Mouse (Mus musculus) heart, adult 18-20 months (tissue): ENCODE results near the gene Tmem54. TPM values are rescaled to one million over a fixed set of nuclear protein-coding genes. Genes with fewer than 3 reads are reported as not detected.
A peak's percentile ranks its signal among the peaks of the same experiment; 100 is the strongest.

ENCODE experiments used
- DNase-seq, 2 experiments: peaks; one replicate each; pipeline ENCODE4 v3.0.0; 2021 to 2022; ENCODE audit warnings: mixed read lengths in 1 of 2
- long read RNA-seq, 2 experiments: library from polyadenylated mRNA; stranded (forward); transcript quantifications; one replicate each; pipeline ENCODE4 v2.0.0; 2021
- total RNA-seq, 2 experiments: library from RNA; stranded (reverse); gene quantifications; 2 replicates each; pipeline ENCODE4 v1.2.3; 2021

Tmem54 gene
- total RNA-seq: not detected
- long read RNA-seq, experiment 1: 0 reads
- long read RNA-seq, experiment 2: 0 reads

- no peak for DNase-seq
These were observed at the start of gene Tmem54 for GRCm38 (mm10) chr4:129105356-129105755. Tmem54 (plus strand) TSS chr4:129105548.

GRCm38 (mm10) chr4:129055562-129055961, 49.8 kb upstream of the Tmem54 start:
- DNase-seq: no peak

- peak; percentile 96 to 97 for DNase-seq
These were observed 47.7 kb upstream of the Tmem54 start for GRCm38 (mm10) chr4:129057533-129058206.

GRCm38 (mm10) chr4:129058207-129059092, 46.9 kb upstream of the Tmem54 start, which contains the start of gene Rnf19b:
Rnf19b (plus strand) TSS chr4:129058271.
- DNase-seq: peak; percentile 40 to 57

- peak; percentile 28 to 44 for DNase-seq
These were observed 46.2 kb upstream of the Tmem54 start for GRCm38 (mm10) chr4:129059125-129059551.

GRCm38 (mm10) chr4:129059922-129060321, 45.4 kb upstream of the Tmem54 start:
- peak in 1 of 2 experiments; percentile 36 for DNase-seq

GRCm38 (mm10) chr4:129061486-129061885, 43.9 kb upstream of the Tmem54 start:
- DNase-seq: no peak

GRCm38 (mm10) chr4:129062281-129063075, 42.9 kb upstream of the Tmem54 start:
- DNase-seq: no peak

GRCm38 (mm10) chr4:129065688-129066236, 39.6 kb upstream of the Tmem54 start:
- DNase-seq: no peak

- DNase-seq: no peak
These were observed 37.5 kb upstream of the Tmem54 start for GRCm38 (mm10) chr4:129067638-129068415.

GRCm38 (mm10) chr4:129068848-129069247, 36.5 kb upstream of the Tmem54 start:
- no peak for DNase-seq

GRCm38 (mm10) chr4:129079126-129079525, 26.2 kb upstream of the Tmem54 start:
- DNase-seq: no peak

- no peak for DNase-seq
These were observed 24.3 kb upstream of the Tmem54 start for GRCm38 (mm10) chr4:129081041-129081440.

- peak in 1 of 2 experiments; percentile 46 for DNase-seq
These were observed 23.8 kb upstream of the Tmem54 start for GRCm38 (mm10) chr4:129081512-129081911.

- no peak for DNase-seq
These were observed 23.4 kb upstream of the Tmem54 start for GRCm38 (mm10) chr4:129081939-129082338.

GRCm38 (mm10) chr4:129082379-129083115, 22.8 kb upstream of the Tmem54 start:
- DNase-seq: peak; percentile 70 to 81

- no peak for DNase-seq
These were observed 20.5 kb upstream of the Tmem54 start for GRCm38 (mm10) chr4:129084896-129085295.

GRCm38 (mm10) chr4:129086078-129086477, 19.3 kb upstream of the Tmem54 start:
- DNase-seq: peak; percentile 58 to 89

GRCm38 (mm10) chr4:129087850-129088249, 17.5 kb upstream of the Tmem54 start:
- no peak for DNase-seq

GRCm38 (mm10) chr4:129095276-129095675, 10.1 kb upstream of the Tmem54 start:
- DNase-seq: no peak
